Mouse (Mus musculus) MEL (cell line): ENCODE data around the gene Tex9. TPM values are rescaled to one million over a fixed set of nuclear protein-coding genes. Genes with fewer than 3 reads are reported as not detected.

ENCODE experiments used
- DNase-seq: peaks from one replicate; pipeline ENCODE4 v3.0.0; 2011; ENCODE audit warnings: low read depth, low spot score
- H3K27ac ChIP-seq: 2 replicates; pipeline ENCODE4 v1.5.1; 2012; ENCODE audit warnings: low read depth, mild to moderate bottlenecking, control low read depth, low read length, moderate library complexity; ENCODE audit not compliant: control insufficient read depth
- H3K27me3 ChIP-seq, 2 experiments: fragments of 150-350 bp in 1 of 2; sonication (generic) in 1 of 2; 2 replicates each; pipeline ENCODE4 v1.6.1; 2012; ENCODE audit warnings: low read length in 2 of 2, mild to moderate bottlenecking in 2 of 2, improper control_type of control experiment in 1 of 2, moderate library complexity in 1 of 2; ENCODE audit not compliant: insufficient read depth in 2 of 2, control insufficient read depth in 1 of 2
- H3K36me3 ChIP-seq, 2 experiments: 2 replicates each; pipeline ENCODE4 v1.6.1; 2012 to 2014; ENCODE audit warnings: low read length in 2 of 2, improper control_type of control experiment in 1 of 2, inconsistent platforms in 1 of 2, mild to moderate bottlenecking in 1 of 2; ENCODE audit not compliant: insufficient read depth in 2 of 2, control insufficient read depth in 1 of 2
- H3K4me1 ChIP-seq, 2 experiments: fragments of 150-350 bp in 1 of 2; sonication (generic) in 1 of 2; 2 replicates each; pipeline ENCODE4 v1.6.1; 2012; ENCODE audit warnings: low read length in 2 of 2, improper control_type of control experiment in 1 of 2, mild to moderate bottlenecking in 1 of 2; ENCODE audit not compliant: insufficient read depth in 2 of 2, control insufficient read depth in 1 of 2
- H3K4me3 ChIP-seq, 2 experiments: fragments of 150-350 bp in 1 of 2; sonication (generic) in 1 of 2; 2 replicates each; pipeline ENCODE4 v1.5.1; 2012; ENCODE audit warnings: low read depth in 2 of 2, low read length in 2 of 2, mild to moderate bottlenecking in 2 of 2, moderate library complexity in 2 of 2, control low read depth in 1 of 2, improper control_type of control experiment in 1 of 2; ENCODE audit not compliant: control insufficient read depth in 1 of 2, insufficient read depth in 1 of 2
- H3K79me2 ChIP-seq: 2 replicates; pipeline ENCODE4 v1.6.1; 2012; ENCODE audit warnings: mild to moderate bottlenecking, low read length, moderate library complexity; ENCODE audit not compliant: control insufficient read depth, poor library complexity, insufficient read depth
- H3K9ac ChIP-seq: 2 replicates; pipeline ENCODE4 v1.6.1; 2012; ENCODE audit warnings: low read depth, mild to moderate bottlenecking, control low read depth, low read length, moderate library complexity; ENCODE audit not compliant: control insufficient read depth, poor library complexity, severe bottlenecking
- H3K9me3 ChIP-seq: fragments of 150-350 bp; sonication (generic); replicated peaks from 2 replicates; pipeline ENCODE4 v1.6.1; 2012; ENCODE audit warnings: mild to moderate bottlenecking, low read length, improper control_type of control experiment, moderate library complexity; ENCODE audit not compliant: insufficient read depth
- BHLHE40 ChIP-seq: IDR thresholded peaks from 2 replicates; pipeline ENCODE4 v1.6.1; 2012; ENCODE audit warnings: low read depth, mild to moderate bottlenecking, inconsistent platforms, low read length, improper control_type of control experiment, borderline replicate concordance
- CHD1 ChIP-seq: IDR thresholded peaks from 2 replicates; pipeline ENCODE4 v1.6.1; 2012; ENCODE audit warnings: low read depth, mild to moderate bottlenecking, inconsistent platforms, low read length, improper control_type of control experiment
- CHD2 ChIP-seq: IDR thresholded peaks from 2 replicates; pipeline ENCODE4 v1.6.1; 2011; ENCODE audit warnings: low read length, improper control_type of control experiment
- ELF1 ChIP-seq: IDR thresholded peaks from 2 replicates; pipeline ENCODE4 v1.6.1; 2014; ENCODE audit warnings: low read depth, mild to moderate bottlenecking, inconsistent platforms, low read length, improper control_type of control experiment, moderate library complexity
- HCFC1 ChIP-seq: IDR thresholded peaks from 2 replicates; pipeline ENCODE4 v1.6.1; 2012; ENCODE audit warnings: low read depth, mild to moderate bottlenecking, inconsistent platforms, low read length, improper control_type of control experiment, moderate library complexity
- JUND ChIP-seq: IDR thresholded peaks from 2 replicates; pipeline ENCODE4 v1.6.1; 2011; ENCODE audit warnings: low read depth, mild to moderate bottlenecking, improper control_type of control experiment, low read length
- KAT2A ChIP-seq: conservative IDR thresholded peaks from 2 replicates; pipeline ENCODE4 v1.6.1; 2012; ENCODE audit warnings: low read depth, low read length, improper control_type of control experiment, inconsistent platforms
- MAZ ChIP-seq: IDR thresholded peaks from 2 replicates; pipeline ENCODE4 v1.6.1; 2012; ENCODE audit warnings: low read depth, mild to moderate bottlenecking, inconsistent platforms, low read length, improper control_type of control experiment
- MXI1 ChIP-seq: IDR thresholded peaks from 2 replicates; pipeline ENCODE4 v1.6.1; 2011; ENCODE audit warnings: mild to moderate bottlenecking, low read depth, low read length, improper control_type of control experiment
- MYB ChIP-seq: IDR thresholded peaks from 2 replicates; pipeline ENCODE4 v1.6.1; 2011; ENCODE audit warnings: mild to moderate bottlenecking, low read depth, low read length, improper control_type of control experiment
- MYC ChIP-seq: IDR thresholded peaks from 2 replicates; pipeline ENCODE4 v1.6.1; 2011; ENCODE audit warnings: low read depth, mild to moderate bottlenecking, low read length, improper control_type of control experiment, moderate library complexity
- NELFE ChIP-seq: IDR thresholded peaks from 2 replicates; pipeline ENCODE4 v1.6.1; 2011; ENCODE audit warnings: low read depth, low read length, improper control_type of control experiment
- NRF1 ChIP-seq: IDR thresholded peaks from 2 replicates; pipeline ENCODE4 v1.6.1; 2014; ENCODE audit warnings: low read depth, mild to moderate bottlenecking, inconsistent platforms, low read length, improper control_type of control experiment, moderate library complexity; ENCODE audit not compliant: poor library complexity, insufficient read depth, severe bottlenecking
- POLR2A ChIP-seq, 2 experiments: IDR thresholded peaks; 2 replicates each; pipeline ENCODE4 v1.6.1; 2011 to 2012; ENCODE audit warnings: low read length in 2 of 2, mild to moderate bottlenecking in 2 of 2, control low read depth in 1 of 2, improper control_type of control experiment in 1 of 2, low read depth in 1 of 2, moderate library complexity in 1 of 2; ENCODE audit not compliant: control insufficient read depth in 1 of 2, insufficient read depth in 1 of 2, poor library complexity in 1 of 2
- POLR2AphosphoS5 ChIP-seq: IDR thresholded peaks from 2 replicates; pipeline ENCODE4 v1.6.1; 2012; ENCODE audit warnings: low read depth, borderline replicate concordance, mild to moderate bottlenecking, inconsistent platforms, low read length, moderate library complexity, mixed read lengths
- SIN3A ChIP-seq: IDR thresholded peaks from 2 replicates; pipeline ENCODE4 v1.6.1; 2012; ENCODE audit warnings: low read length, improper control_type of control experiment, inconsistent platforms
- TAL1 ChIP-seq: IDR thresholded peaks from 2 replicates; pipeline ENCODE4 v1.6.1; 2012; ENCODE audit warnings: mild to moderate bottlenecking, inconsistent platforms, low read length, moderate library complexity, mixed read lengths
- TBP ChIP-seq: IDR thresholded peaks from 2 replicates; pipeline ENCODE4 v1.8.0; 2011; ENCODE audit warnings: low read depth, low read length, improper control_type of control experiment
- TCF12 ChIP-seq: IDR thresholded peaks from 2 replicates; pipeline ENCODE4 v1.6.1; 2014; ENCODE audit warnings: low read depth, mild to moderate bottlenecking, inconsistent platforms, low read length, improper control_type of control experiment, moderate library complexity
- UBTF ChIP-seq: IDR thresholded peaks from 2 replicates; pipeline ENCODE4 v1.6.1; 2012; ENCODE audit warnings: low read depth, mild to moderate bottlenecking, inconsistent platforms, low read length, improper control_type of control experiment, moderate library complexity, borderline replicate concordance; ENCODE audit not compliant: insufficient read depth
- USF1 ChIP-seq: IDR thresholded peaks from 2 replicates; pipeline ENCODE4 v1.6.1; 2014; ENCODE audit warnings: low read depth, mild to moderate bottlenecking, inconsistent platforms, low read length, improper control_type of control experiment, moderate library complexity
- ZKSCAN1 ChIP-seq: IDR thresholded peaks from 2 replicates; pipeline ENCODE4 v1.6.1; 2012; ENCODE audit warnings: low read depth, mild to moderate bottlenecking, inconsistent platforms, low read length, improper control_type of control experiment, moderate library complexity
- ZMIZ1 ChIP-seq: IDR thresholded peaks from 2 replicates; pipeline ENCODE4 v1.6.1; 2012; ENCODE audit warnings: low read depth, mild to moderate bottlenecking, inconsistent platforms, low read length, improper control_type of control experiment, moderate library complexity
- ZNF384 ChIP-seq: IDR thresholded peaks from 2 replicates; pipeline ENCODE4 v1.6.1; 2012; ENCODE audit warnings: low read depth, mild to moderate bottlenecking, inconsistent platforms, low read length, improper control_type of control experiment
- polyA plus RNA-seq, 2 experiments: library from polyadenylated mRNA; stranded (reverse) in 1 of 2; unstranded in 1 of 2; fragments of >175 nt in 1 of 2; fragments of >200 nt in 1 of 2; gene quantifications; 2 replicates each; pipeline versions ENCODE4 v1.2.1 to v1.2.4; 2012; ENCODE audit warnings: low replicate concordance in 2 of 2, low read depth in 1 of 2; ENCODE audit not compliant: insufficient read length in 2 of 2, insufficient read depth in 1 of 2, missing spikeins in 1 of 2
- total RNA-seq: library from RNA; depleted of rRNA; stranded (reverse); fragments of 300-350 nt; gene quantifications from 2 replicates; pipeline ENCODE4 v1.2.3, GENCODE M21; 2012

Tex9 gene
- total and polyA plus RNA-seq, 3 experiments = 7.0 to 17.1 TPM; not detected in 1

GRCm38 (mm10) chr9:72532381-72533088 lies 40.5 kb upstream of the Tex9 start:
- Histone ChIP-seq H3K9ac (peak overlapping the region; percentile 100), H3K36me3 (peaks cover 0 to 28% of the 10 kb centered on the region in 2 experiments; a peak in 2 of 4 replicates), H3K4me3 (peak overlapping the region; percentile 89 to 100), H3K4me1 (peaks cover 10 to 12% of the 10 kb centered on the region in 2 experiments; a peak in 3 of 4 replicates), H3K9me3 (no peaks in the 10 kb centered on the region), H3K27ac (peak overlapping the region; percentile 91), H3K27me3 (no peaks in the 10 kb centered on the region)
- peak; percentile 76 for DNase-seq
- TF ChIP-seq NELFE = peak; percentile 8
- TF ChIP-seq HCFC1 = peak; percentile 33; the same call in 1 of the 2 replicates
- no peak for TF ChIP-seq TAL1
- TF ChIP-seq BHLHE40 = no peak
- TF ChIP-seq UBTF = 0 out of 2 replicates have a peak, but pooled peaks have one; percentile 50
- peak; percentile 59 for TF ChIP-seq MXI1
- peak; percentile 36; the same call in 1 of the 2 replicates for TF ChIP-seq SIN3A
- no peak for TF ChIP-seq TBP
- no peak for TF ChIP-seq JUND
- TF ChIP-seq POLR2A (IDR thresholded peaks at IDR 0.05; ENCODE audit: control insufficient read depth in 1 of 2, insufficient read depth in 1 of 2, low read depth in 1 of 2, low read length in 2 of 2, poor library complexity in 1 of 2) = peak; percentile 9 to 27; a peak in 2 of 4 replicates
- no peak for TF ChIP-seq ELF1
- TF ChIP-seq MYC = 0 out of 2 replicates have a peak, but pooled peaks have one; percentile 6
- no peak for TF ChIP-seq POLR2AphosphoS5
- TF ChIP-seq TCF12 = no peak
- 0 out of 2 replicates have a peak, but pooled peaks have one; percentile 15 for TF ChIP-seq MAZ
- TF ChIP-seq KAT2A = no peak
- TF ChIP-seq USF1 = no peak
- no peak for TF ChIP-seq CHD2
- no peak for TF ChIP-seq MYB
- TF ChIP-seq CHD1 = no peak
- TF ChIP-seq, all 39 proteins: peak for 8
- H3K79me2 ChIP-seq = peaks cover 23% of the 10 kb centered on the region

DNA sequence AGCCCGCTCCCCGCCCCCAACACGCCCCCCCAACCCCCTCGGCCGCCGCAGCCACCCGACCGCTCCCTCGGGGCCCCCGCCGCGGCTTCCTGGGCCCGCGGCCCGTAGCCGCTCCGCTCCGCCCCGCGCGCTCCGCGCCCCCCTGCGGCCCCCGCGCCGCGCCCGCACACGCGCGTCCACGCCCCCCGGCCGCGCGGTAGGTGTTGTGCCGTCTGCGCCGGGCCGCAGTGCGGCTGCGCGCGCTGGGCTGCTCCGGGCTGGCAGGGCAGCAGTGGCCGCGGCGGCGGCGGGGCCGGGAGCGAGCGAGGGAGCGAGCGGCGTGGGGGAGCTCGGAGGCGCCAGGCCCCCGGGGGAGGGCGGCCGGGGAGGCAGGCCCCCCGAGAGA lies 40.0 kb upstream of the Tex9 start, which contains the start of gene Rfx7:
Gene Rfx7 (plus strand): TSS at position 245 of the 385 bp plus-strand sequence.
- TF ChIP-seq HCFC1 (no peak), SIN3A (peak; percentile 0; the same call in 1 of the 2 replicates), POLR2A (IDR thresholded peaks at IDR 0.05; ENCODE audit: control insufficient read depth in 1 of 2, insufficient read depth in 1 of 2, low read depth in 1 of 2, low read length in 2 of 2, poor library complexity in 1 of 2) (peak; percentile 10 to 60; a peak in 3 of 4 replicates), MAZ (peak; percentile 41; the same call in 1 of the 2 replicates), MXI1 (no peak), ZMIZ1 (0 out of 2 replicates have a peak, but pooled peaks have one; percentile 52), NRF1 (peak; percentile 79), POLR2AphosphoS5 (no peak), ZNF384 (no peak), NELFE (peak; percentile 56), ZKSCAN1 (no peak)
- TF ChIP-seq, all 39 proteins: peak for 6
- Histone ChIP-seq H3K27me3 (no peaks in the 10 kb centered on the region), H3K36me3 (peaks cover 0 to 28% of the 10 kb centered on the region in 2 experiments; a peak in 2 of 4 replicates), H3K4me3 (peak within 1 kb of the TSS; percentile 89 to 100), H3K9ac (peak within 1 kb of the TSS; percentile 100), H3K4me1 (peaks cover 10 to 12% of the 10 kb centered on the region in 2 experiments; a peak in 3 of 4 replicates), H3K27ac (peak within 1 kb of the TSS; percentile 91), H3K79me2 (peaks cover 22% of the 10 kb centered on the region), H3K9me3 (no peaks in the 10 kb centered on the region)
- peak; percentile 72 for DNase-seq
